Mouse (Mus musculus): Measurements from ENCODE around the gene Vamp2. TPM values are rescaled to one million over a fixed set of nuclear protein-coding genes. Genes with fewer than 3 reads are reported as not detected.

The Vamp2 gene
- total and polyA plus RNA-seq, 3 experiments = 5.8 to 104 (median 31.8) TPM

GRCm38 (mm10) chr11:69103531-69104435 is 15.5 kb downstream of the Vamp2 start:
- TF ChIP-seq GATA1 (IDR thresholded peaks at IDR 0.05; ENCODE audit: borderline replicate concordance, low read length) = no peak
- TF ChIP-seq GATA2 (IDR thresholded peaks at IDR 0.05; ENCODE audit: borderline replicate concordance, low read depth, low read length) = no peak
- no peak for TF ChIP-seq POLR2AphosphoS5 (IDR thresholded peaks at IDR 0.05; ENCODE audit: insufficient replicate concordance, low read depth, low read length)
- TF ChIP-seq TAL1 (conservative IDR thresholded peaks at IDR 0.05; ENCODE audit: low read depth, low read length) = no peak
- no peak for TF ChIP-seq CTCF (IDR thresholded peaks at IDR 0.05; ENCODE audit: low read depth, low read length)
- DNase-seq (ENCODE audit: low spot score) = no peak
- no peaks in the 10 kb centered on the region for H3K9me3 ChIP-seq (replicated peaks)
- H3K27me3 ChIP-seq (ENCODE audit: insufficient read depth, low read length) = no peaks in the 10 kb centered on the region
- peaks cover 32% of the 10 kb centered on the region for H3K4me1 ChIP-seq (ENCODE audit: insufficient read depth, low read depth, low read length)
- H3K36me3 ChIP-seq (replicated peaks) = peaks cover 88% of the 10 kb centered on the region
- H3K4me3 ChIP-seq (ENCODE audit: low read depth, low read length) = no peak overlapping the region
- no peak for ATAC-seq (ENCODE audit: extremely low read depth, insufficient number of reproducible peaks, low FRiP score, poor library complexity, severe bottlenecking)

- Histone ChIP-seq H3K36me3 (replicated peaks) (peaks cover 95% of the 10 kb centered on the region), H3K4me1 (ENCODE audit: insufficient read depth, low read depth, low read length) (peaks cover 32% of the 10 kb centered on the region), H3K9me3 (replicated peaks) (no peaks in the 10 kb centered on the region), H3K4me3 (ENCODE audit: low read depth, low read length) (no peak overlapping the region), H3K27me3 (ENCODE audit: insufficient read depth, low read length) (no peaks in the 10 kb centered on the region)
- DNase-seq (ENCODE audit: low spot score) = no peak
- ATAC-seq (ENCODE audit: extremely low read depth, insufficient number of reproducible peaks, low FRiP score, poor library complexity, severe bottlenecking) = no peak
- TF ChIP-seq TAL1 (conservative IDR thresholded peaks at IDR 0.05; ENCODE audit: low read depth, low read length) (no peak), GATA2 (IDR thresholded peaks at IDR 0.05; ENCODE audit: borderline replicate concordance, low read depth, low read length) (no peak), GATA1 (IDR thresholded peaks at IDR 0.05; ENCODE audit: borderline replicate concordance, low read length) (no peak), CTCF (IDR thresholded peaks at IDR 0.05; ENCODE audit: low read depth, low read length) (no peak), POLR2AphosphoS5 (IDR thresholded peaks at IDR 0.05; ENCODE audit: insufficient replicate concordance, low read depth, low read length) (no peak)
Measured at GRCm38 (mm10) chr11:69104487-69104886, 16.2 kb downstream of the Vamp2 start.

GRCm38 (mm10) chr11:69105227-69105626 is 16.9 kb downstream of the Vamp2 start:
- TF ChIP-seq GATA1 (IDR thresholded peaks at IDR 0.05; ENCODE audit: borderline replicate concordance, low read length) (no peak), TAL1 (conservative IDR thresholded peaks at IDR 0.05; ENCODE audit: low read depth, low read length) (no peak), POLR2AphosphoS5 (IDR thresholded peaks at IDR 0.05; ENCODE audit: insufficient replicate concordance, low read depth, low read length) (no peak), GATA2 (IDR thresholded peaks at IDR 0.05; ENCODE audit: borderline replicate concordance, low read depth, low read length) (no peak), CTCF (IDR thresholded peaks at IDR 0.05; ENCODE audit: low read depth, low read length) (no peak)
- ATAC-seq (ENCODE audit: extremely low read depth, insufficient number of reproducible peaks, low FRiP score, poor library complexity, severe bottlenecking) (no peak), DNase-seq (ENCODE audit: low spot score) (no peak)
- no peaks in the 10 kb centered on the region for H3K27me3 ChIP-seq (ENCODE audit: insufficient read depth, low read length)
- peaks cover 98% of the 10 kb centered on the region for H3K36me3 ChIP-seq (replicated peaks)
- H3K4me1 ChIP-seq (ENCODE audit: insufficient read depth, low read depth, low read length) = peaks cover 33% of the 10 kb centered on the region
- no peaks in the 10 kb centered on the region for H3K9me3 ChIP-seq (replicated peaks)
- no peak overlapping the region for H3K4me3 ChIP-seq (ENCODE audit: low read depth, low read length)

- TF ChIP-seq POLR2AphosphoS5 (IDR thresholded peaks at IDR 0.05; ENCODE audit: insufficient replicate concordance, low read depth, low read length) (no peak), GATA2 (IDR thresholded peaks at IDR 0.05; ENCODE audit: borderline replicate concordance, low read depth, low read length) (no peak), GATA1 (IDR thresholded peaks at IDR 0.05; ENCODE audit: borderline replicate concordance, low read length) (no peak), CTCF (IDR thresholded peaks at IDR 0.05; ENCODE audit: low read depth, low read length) (no peak), TAL1 (conservative IDR thresholded peaks at IDR 0.05; ENCODE audit: low read depth, low read length) (no peak)
- ATAC-seq (ENCODE audit: extremely low read depth, insufficient number of reproducible peaks, low FRiP score, poor library complexity, severe bottlenecking) (no peak), DNase-seq (ENCODE audit: low spot score) (no peak)
- Histone ChIP-seq H3K9me3 (replicated peaks) (no peaks in the 10 kb centered on the region), H3K36me3 (replicated peaks) (peaks cover 93% of the 10 kb centered on the region), H3K4me3 (ENCODE audit: low read depth, low read length) (no peak overlapping the region), H3K27me3 (ENCODE audit: insufficient read depth, low read length) (no peaks in the 10 kb centered on the region), H3K4me1 (ENCODE audit: insufficient read depth, low read depth, low read length) (peaks cover 28% of the 10 kb centered on the region)
Measured at GRCm38 (mm10) chr11:69105796-69106195, 17.5 kb downstream of the Vamp2 start.

GRCm38 (mm10) chr11:69106299-69106698 is 18.0 kb downstream of the Vamp2 start:
- H3K4me1 ChIP-seq (ENCODE audit: insufficient read depth, low read depth, low read length) = peaks cover 27% of the 10 kb centered on the region
- no peak for TF ChIP-seq CTCF (IDR thresholded peaks at IDR 0.05; ENCODE audit: low read depth, low read length)
- no peak for TF ChIP-seq GATA1 (IDR thresholded peaks at IDR 0.05; ENCODE audit: borderline replicate concordance, low read length)
- no peak for TF ChIP-seq GATA2 (IDR thresholded peaks at IDR 0.05; ENCODE audit: borderline replicate concordance, low read depth, low read length)
- TF ChIP-seq TAL1 (conservative IDR thresholded peaks at IDR 0.05; ENCODE audit: low read depth, low read length) = no peak
- no peak for TF ChIP-seq POLR2AphosphoS5 (IDR thresholded peaks at IDR 0.05; ENCODE audit: insufficient replicate concordance, low read depth, low read length)
- no peaks in the 10 kb centered on the region for H3K9me3 ChIP-seq (replicated peaks)
- H3K27me3 ChIP-seq (ENCODE audit: insufficient read depth, low read length) = no peaks in the 10 kb centered on the region
- no peak overlapping the region for H3K4me3 ChIP-seq (ENCODE audit: low read depth, low read length)
- H3K36me3 ChIP-seq (replicated peaks) = peaks cover 88% of the 10 kb centered on the region
- ATAC-seq (ENCODE audit: extremely low read depth, insufficient number of reproducible peaks, low FRiP score, poor library complexity, severe bottlenecking) (no peak), DNase-seq (ENCODE audit: low spot score) (no peak)

DNA sequence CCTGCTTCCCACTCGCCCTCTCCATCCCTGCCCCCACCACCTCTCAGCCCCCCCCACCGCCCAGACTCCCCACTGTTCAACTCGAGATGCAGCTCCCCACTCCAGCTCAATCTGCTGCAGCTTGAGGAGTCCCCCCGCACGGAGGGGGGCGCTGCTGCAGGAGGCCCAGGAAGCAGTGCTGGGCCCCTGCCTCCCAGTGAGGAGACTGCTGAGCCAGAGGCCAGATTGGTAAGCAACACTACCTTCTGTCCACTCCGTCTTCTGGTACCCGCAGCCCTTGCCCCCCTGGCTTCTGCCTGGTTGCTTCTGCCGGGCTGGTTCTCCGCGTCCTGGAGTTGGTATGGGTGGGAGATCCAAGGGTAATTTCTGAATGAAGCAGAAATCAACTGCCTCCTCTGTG is 18.6 kb downstream of the Vamp2 start:
- Histone ChIP-seq H3K36me3 (replicated peaks) (peaks cover 82% of the 10 kb centered on the region), H3K4me1 (ENCODE audit: insufficient read depth, low read depth, low read length) (peaks cover 32% of the 10 kb centered on the region), H3K9me3 (replicated peaks) (no peaks in the 10 kb centered on the region), H3K27me3 (ENCODE audit: insufficient read depth, low read length) (peaks cover 3% of the 10 kb centered on the region; the same call in 1 of the 2 replicates), H3K4me3 (ENCODE audit: low read depth, low read length) (no peak overlapping the region)
- ATAC-seq (ENCODE audit: extremely low read depth, insufficient number of reproducible peaks, low FRiP score, poor library complexity, severe bottlenecking) (no peak), DNase-seq (ENCODE audit: low spot score) (no peak)
- TF ChIP-seq GATA2 (IDR thresholded peaks at IDR 0.05; ENCODE audit: borderline replicate concordance, low read depth, low read length) (no peak), TAL1 (conservative IDR thresholded peaks at IDR 0.05; ENCODE audit: low read depth, low read length) (no peak), POLR2AphosphoS5 (IDR thresholded peaks at IDR 0.05; ENCODE audit: insufficient replicate concordance, low read depth, low read length) (no peak), CTCF (IDR thresholded peaks at IDR 0.05; ENCODE audit: low read depth, low read length) (no peak), GATA1 (IDR thresholded peaks at IDR 0.05; ENCODE audit: borderline replicate concordance, low read length) (no peak)

Measured in G1E (cell line).